Mouse (Mus musculus) 416B (cell line): ENCODE results near the gene Slc26a11.

Experiments used
- DNase-seq: peaks from one replicate; pipeline ENCODE4 v3.0.0; 2011; ENCODE audit warnings: low read depth

The Slc26a11 gene

DNA sequence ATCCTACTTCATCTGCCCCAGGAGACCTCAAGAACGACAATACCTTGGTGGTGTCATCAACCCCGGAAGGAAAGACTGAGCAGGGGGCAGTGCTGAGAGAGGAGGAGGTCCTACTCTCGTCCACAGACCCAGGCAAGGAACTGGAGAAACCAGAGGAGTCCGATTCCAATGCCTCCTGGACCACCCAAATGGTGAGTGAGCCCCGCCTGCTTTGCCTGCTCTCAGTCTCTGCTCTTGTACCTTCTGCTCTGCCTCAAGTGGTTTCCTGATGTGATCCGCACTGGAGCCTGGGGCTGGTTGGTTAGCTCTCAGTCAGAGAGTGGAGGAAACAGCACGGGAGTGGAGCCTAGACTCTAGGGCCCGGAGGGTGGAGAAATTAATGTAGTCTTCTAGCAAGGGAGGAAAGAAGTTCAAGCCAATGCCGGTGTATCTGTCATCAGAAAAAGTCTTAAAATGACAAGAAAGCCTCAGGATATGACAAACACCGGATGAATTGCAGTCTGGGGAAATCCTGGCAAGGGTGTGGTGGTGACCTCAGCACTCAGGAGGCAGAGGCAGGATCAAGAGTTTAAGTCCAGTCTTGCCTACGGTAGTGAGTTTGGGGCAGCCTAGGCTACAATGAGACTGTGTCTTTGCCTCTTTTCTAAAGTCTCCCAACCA is 47.3 kb downstream of the Slc26a11 start:
- peak; percentile 90 for DNase-seq

DNA sequence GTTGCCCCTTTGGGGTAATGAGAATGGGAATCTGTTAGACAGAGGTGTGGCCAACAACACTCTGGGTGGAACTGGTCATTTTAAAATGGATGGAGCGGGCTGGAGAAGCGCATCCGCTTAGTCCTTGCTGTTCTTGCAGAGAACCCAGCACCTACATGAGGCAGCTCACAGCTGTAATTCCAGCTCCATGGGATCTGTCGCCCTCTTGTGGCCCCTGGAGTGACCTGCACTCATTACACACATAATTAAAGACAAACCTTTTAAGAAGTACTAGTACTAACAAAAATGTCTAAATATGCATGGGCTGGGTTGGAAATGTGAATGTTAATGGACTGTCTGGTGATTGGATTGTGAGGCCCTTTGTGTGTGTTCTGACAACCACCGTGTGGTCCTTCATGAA is 49.3 kb downstream of the Slc26a11 start:
- peak; percentile 80 for DNase-seq

DNA sequence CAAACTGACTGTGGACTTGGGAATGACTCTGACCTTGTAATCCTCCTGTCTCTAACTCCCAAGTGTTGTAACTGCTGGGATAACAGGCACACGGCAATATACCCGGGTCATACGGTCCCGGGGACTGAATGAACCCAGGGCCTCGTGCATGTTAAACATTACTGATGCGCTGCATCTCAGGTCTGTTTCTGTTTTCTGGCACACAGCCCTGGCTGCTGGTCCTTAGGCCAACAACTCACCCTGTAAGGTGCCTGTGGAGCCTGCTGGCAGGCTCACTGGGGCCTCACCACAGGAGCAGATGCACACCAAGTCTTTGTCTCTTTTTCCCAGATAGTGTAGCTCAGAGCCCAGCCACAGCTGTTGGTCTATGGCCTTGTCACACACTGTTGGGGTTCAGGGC is 52.0 kb downstream of the Slc26a11 start:
- DNase-seq = no peak

DNA sequence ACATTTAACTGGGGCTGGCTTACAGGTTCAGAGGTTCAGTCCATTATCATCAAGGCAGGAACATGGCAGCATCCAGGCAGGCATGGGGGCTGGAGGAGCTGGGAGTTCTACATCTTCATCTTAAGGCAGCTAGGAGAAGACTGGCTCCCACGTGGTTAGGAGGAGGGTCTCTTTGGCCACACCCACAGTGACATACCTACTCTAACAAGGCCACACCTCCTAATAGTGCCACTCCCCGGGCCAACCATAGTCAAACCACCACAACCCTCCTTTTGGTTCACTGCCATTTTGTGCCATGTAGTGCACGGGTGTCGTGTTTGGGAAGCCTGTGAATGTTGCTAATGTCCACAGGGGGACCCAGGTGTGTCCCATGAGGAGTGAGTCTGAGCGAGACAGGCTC is 52.6 kb downstream of the Slc26a11 start:
- DNase-seq = no peak

DNA sequence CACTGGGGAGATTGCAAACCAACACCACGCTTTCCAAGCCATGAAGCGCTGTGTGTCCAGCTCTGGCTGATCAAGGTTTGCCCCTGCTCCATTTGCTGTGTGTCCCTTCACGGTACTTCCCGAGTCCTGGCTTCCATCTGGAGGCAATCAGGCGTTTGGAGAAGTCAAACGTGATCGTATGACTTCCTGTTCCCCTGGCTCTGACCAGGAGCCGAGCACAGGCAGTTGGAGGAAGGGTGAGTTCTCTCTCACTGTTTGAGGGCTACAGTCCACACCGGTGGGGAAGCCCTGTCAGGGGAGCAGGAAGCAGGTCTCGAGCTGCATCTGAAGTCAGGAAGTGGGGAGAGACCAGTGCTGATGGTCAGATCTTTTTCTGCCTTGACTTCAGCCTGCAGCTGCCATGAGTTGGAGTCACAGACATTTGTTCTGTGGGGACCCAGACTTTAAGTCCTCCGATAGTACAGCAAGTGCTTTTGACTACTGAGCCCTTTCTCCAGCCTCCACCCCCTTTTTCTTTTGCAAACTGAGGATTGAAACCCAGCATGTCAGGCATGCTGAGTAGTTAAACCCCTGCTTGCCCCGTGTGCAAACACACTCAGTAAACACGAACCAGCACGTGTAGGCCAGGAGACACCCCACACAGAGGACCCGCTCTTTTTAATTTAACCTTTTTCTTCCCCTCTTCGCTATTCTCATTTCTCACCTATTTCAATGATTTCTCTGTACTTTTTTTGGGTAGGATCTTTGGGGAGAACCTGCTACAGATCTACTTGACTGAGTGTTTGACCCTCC is 64.2 kb downstream of the Slc26a11 start:
- peak; percentile 83 for DNase-seq

DNA sequence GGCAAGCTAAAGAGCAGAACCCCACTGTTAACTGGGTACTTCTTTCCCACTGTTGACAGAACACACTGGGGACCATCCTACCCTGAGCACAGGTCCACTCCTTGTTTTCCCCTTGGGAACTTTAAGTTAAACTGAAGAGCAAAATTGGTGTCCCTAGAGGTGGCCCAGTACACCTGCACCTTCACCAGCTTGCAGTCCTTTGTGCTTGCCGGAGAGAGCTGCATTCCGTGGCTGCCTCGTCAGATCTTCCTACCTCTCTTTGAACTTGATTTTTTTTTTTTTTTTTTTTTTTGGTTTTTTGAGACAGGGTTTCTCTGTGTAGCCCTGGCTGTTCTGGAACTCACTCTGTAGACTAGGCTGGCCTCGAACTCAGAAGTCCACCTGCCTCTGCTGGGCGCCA is 65.1 kb downstream of the Slc26a11 start:
- DNase-seq = no peak

DNA sequence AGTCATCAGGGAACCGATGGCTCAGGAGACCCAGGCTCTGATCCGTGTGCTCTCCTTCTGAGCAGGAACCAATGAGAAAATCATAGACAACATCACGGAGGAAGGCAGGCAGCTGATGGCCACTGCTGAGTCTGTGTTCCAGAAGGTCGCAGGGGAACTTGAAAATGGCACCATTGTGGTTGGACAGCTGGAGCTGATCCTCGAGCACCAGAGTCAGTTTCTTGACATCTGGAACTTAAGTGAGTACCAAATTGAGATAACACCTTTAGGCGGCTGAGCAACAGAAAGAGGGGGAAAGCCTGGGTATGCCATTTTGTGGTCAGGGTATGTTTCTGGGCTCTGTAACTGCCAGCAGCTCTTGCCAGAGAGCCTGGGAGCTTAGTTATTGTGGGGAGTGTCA is 72.1 kb downstream of the Slc26a11 start:
- no peak for DNase-seq

DNA sequence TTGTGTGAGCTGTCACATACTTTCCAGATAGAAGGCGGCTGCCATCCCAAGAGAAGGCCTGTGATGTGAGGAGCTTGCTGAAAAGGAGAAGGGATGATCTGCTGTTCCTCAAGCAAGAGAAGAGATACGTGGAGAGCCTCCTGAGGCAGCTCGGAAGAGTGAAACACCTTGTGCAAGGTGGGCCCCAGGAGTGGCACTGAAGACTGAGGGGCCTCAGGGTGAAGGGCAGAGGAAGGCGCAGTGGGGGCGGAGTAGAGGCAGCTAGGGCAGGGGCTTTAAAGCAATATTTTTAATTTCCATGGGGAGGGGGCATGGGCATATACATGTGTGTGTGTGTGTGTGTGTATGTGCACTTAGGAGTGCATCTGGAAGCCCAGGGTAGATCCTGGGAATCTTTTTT is 72.6 kb downstream of the Slc26a11 start:
- no peak for DNase-seq

DNA sequence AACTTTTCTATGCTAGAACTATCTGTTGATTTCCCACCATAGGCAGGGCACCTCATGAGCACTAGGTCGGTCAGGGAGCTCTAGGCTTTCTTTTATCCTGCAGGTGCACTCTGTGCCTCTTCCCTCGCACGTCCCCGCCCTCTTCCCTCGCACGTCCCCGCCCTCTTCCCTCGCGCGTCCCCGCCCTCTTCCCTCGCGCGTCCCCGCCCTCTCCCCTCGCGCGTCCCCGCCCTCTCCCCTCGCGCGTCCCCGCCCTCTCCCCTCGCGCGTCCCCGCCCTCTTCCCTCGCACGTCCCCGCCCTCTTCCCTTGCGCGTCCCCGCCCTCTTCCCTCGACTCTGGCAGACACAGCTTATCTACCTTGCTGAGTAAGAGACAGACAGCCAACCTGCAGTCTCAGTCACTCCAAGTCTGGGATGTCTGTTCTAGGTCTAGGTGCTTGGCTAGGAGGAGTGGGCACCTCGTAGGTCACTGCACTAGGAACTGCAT is 73.3 kb downstream of the Slc26a11 start:
- peak; percentile 87 for DNase-seq
